Mouse (Mus musculus) E14TG2a.4 (cell line): ENCODE measurements around the gene Decr2.

ENCODE experiments used
- CTCF ChIP-seq: conservative IDR thresholded peaks from 2 replicates; pipeline ENCODE4 v1.5.1; 2014; ENCODE audit warnings: low read length
- POU5F1 ChIP-seq: IDR thresholded peaks from 2 replicates; pipeline ENCODE4 v1.6.1; 2014; ENCODE audit warnings: low read length, borderline replicate concordance

- TF ChIP-seq POU5F1: no peak
- no peak for TF ChIP-seq CTCF
Observed at GRCm38 (mm10) chr17:26105619-26106018, 15.5 kb upstream of the Decr2 start.
